Mouse (Mus musculus) midbrain, embryonic 12.5 days (tissue): ENCODE measurements around the gene Slc16a12. TPM values are rescaled to one million over a fixed set of nuclear protein-coding genes. Genes with fewer than 3 reads are reported as not detected.
"Not testable (repeated sequence)": the region's sequence is repeated elsewhere in the genome, so short reads cannot be mapped to it uniquely, and the experiment has no call there.

Source experiments
- ATAC-seq: fragments of 200-750 bp; cut with Nextera tagmentation; 2 replicates; pipeline ENCODE4 v1.8.0; 2017; ENCODE audit warnings: low read depth, moderate TSS enrichment, moderate library complexity; ENCODE audit not compliant: low FRiP score
- H3K27ac ChIP-seq: fragments of 300-500 bp; sonication (generic); replicated peaks from 2 replicates; pipeline ENCODE4 v1.5.1; 2016; ENCODE audit warnings: mild to moderate bottlenecking
- H3K27me3 ChIP-seq: fragments of 300-500 bp; sonication (generic); 2 replicates; pipeline ENCODE4 v1.6.1; 2016; ENCODE audit warnings: mild to moderate bottlenecking
- H3K36me3 ChIP-seq: fragments of 300-500 bp; sonication (generic); 2 replicates; pipeline ENCODE4 v1.6.1; 2016
- H3K4me1 ChIP-seq: fragments of 300-500 bp; sonication (generic); 2 replicates; pipeline ENCODE4 v1.6.1; 2016
- H3K4me2 ChIP-seq: fragments of 300-500 bp; sonication (generic); replicated peaks from 2 replicates; pipeline ENCODE4 v1.6.1; 2016; ENCODE audit warnings: mild to moderate bottlenecking, moderate library complexity
- H3K4me3 ChIP-seq: fragments of 300-500 bp; sonication (generic); 2 replicates; pipeline ENCODE4 v1.5.1; 2016; ENCODE audit warnings: mild to moderate bottlenecking
- H3K9ac ChIP-seq: fragments of 300-500 bp; sonication (generic); replicated peaks from 2 replicates; pipeline ENCODE4 v1.6.1; 2016; ENCODE audit warnings: mild to moderate bottlenecking, moderate library complexity
- H3K9me3 ChIP-seq: fragments of 300-500 bp; sonication (generic); 2 replicates; pipeline ENCODE4 v1.6.1; 2016; ENCODE audit warnings: mild to moderate bottlenecking
- WGBS: fragments of 180-500 bp; shearing (Covaris S2); methylation state at CpG from one replicate; pipeline ENCODE4 v1.1.7; 2016; 5-methylcytosine and 5-hydroxymethylcytosine counted together
- polyA plus RNA-seq: library from polyadenylated mRNA; unstranded; fragments of >200 nt; fragmentation: Nextera tagmentation; extraction: Ambion mirVana; gene quantifications from 2 replicates; pipeline ENCODE4 v1.2.1, GENCODE M21; 2016

The Slc16a12 gene
- polyA plus RNA-seq, 1 experiment from 2014 or later: 3.6 TPM

- 24% methylated on average over 2 of the region's 2 CpGs for WGBS
- no peaks in the 10 kb centered on the region for H3K36me3 ChIP-seq
- H3K27me3 ChIP-seq: no peaks in the 10 kb centered on the region
- H3K9me3 ChIP-seq: no peaks in the 10 kb centered on the region
- no peak overlapping the region for H3K9ac ChIP-seq
- H3K4me1 ChIP-seq: no peaks in the 10 kb centered on the region
- no peak overlapping the region for H3K4me3 ChIP-seq
- no peak overlapping the region for H3K4me2 ChIP-seq
- no peak overlapping the region for H3K27ac ChIP-seq
- peak; percentile 27; the same call in 1 of the 2 replicates for ATAC-seq
Observed at GRCm38 (mm10) chr19:34656511-34657298, 90.4 kb downstream of the Slc16a12 start.

DNA sequence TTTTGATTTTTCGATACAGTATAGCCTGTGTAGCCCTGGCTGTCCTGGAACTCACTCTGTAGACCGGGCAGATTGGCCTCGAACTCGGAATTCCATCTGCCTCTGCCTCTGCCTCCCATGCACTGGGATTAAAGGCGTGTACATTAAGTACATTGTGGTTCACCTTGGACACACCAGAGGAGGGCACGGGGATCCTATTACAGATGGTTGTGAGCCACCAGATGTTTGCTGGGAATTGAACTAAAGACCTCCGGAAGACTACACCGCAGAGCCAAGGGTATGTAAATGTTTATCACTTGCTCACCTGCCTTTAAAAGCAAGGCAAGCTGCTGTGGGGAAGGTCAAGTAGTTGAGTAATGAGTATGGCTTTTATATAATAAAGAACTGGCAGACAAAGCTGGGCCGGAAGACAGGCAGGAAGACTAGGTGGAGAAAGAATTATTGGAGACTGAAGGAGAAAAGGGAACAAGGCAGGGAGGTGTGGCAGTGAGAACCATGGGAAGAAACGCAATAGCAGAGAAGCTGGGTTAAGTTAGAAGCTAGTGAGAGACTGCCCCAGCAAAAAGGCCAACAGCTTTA lies 91.8 kb downstream of the Slc16a12 start:
- ATAC-seq: no peak
- no peaks in the 10 kb centered on the region for H3K4me1 ChIP-seq
- H3K9ac ChIP-seq: no peak overlapping the region
- 87% methylated on average over 10 of the region's 10 CpGs for WGBS
- H3K27me3 ChIP-seq: no peaks in the 10 kb centered on the region
- no peaks in the 10 kb centered on the region for H3K36me3 ChIP-seq
- no peak overlapping the region for H3K4me3 ChIP-seq
- H3K27ac ChIP-seq: no peak overlapping the region
- H3K9me3 ChIP-seq: no peaks in the 10 kb centered on the region
- no peak overlapping the region for H3K4me2 ChIP-seq

- Histone ChIP-seq H3K9ac (no peak overlapping the region), H3K27me3 (no peaks in the 10 kb centered on the region), H3K4me3 (no peak overlapping the region), H3K4me1 (no peaks in the 10 kb centered on the region), H3K4me2 (no peak overlapping the region), H3K36me3 (no peaks in the 10 kb centered on the region), H3K27ac (no peak overlapping the region), H3K9me3 (no peaks in the 10 kb centered on the region)
- ATAC-seq: no peak
- 91% methylated on average over 6 of the region's 6 CpGs for WGBS
Observed at GRCm38 (mm10) chr19:34650997-34651396, 96.1 kb downstream of the Slc16a12 start.

DNA sequence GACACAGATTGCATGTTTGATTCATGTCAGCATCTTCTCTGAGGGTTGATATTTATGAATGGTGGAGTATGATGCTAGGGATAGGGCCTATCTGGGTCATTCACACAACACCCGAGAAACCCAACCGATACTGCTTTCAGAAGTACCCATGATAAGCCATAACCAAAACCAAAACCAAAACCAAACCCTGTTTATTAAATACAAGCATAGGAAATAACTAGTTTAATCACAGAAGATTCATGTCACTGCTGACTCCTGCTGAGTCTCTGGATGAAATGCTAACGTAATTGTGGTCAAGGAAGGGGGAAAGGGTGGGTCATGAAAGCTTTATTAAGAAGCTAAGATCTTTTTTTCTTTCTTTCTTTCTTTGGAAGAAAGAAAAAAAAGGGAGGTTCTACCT lies 96.8 kb downstream of the Slc16a12 start:
- H3K4me2 ChIP-seq: no peak overlapping the region
- no peaks in the 10 kb centered on the region for H3K36me3 ChIP-seq
- H3K9ac ChIP-seq: no peak overlapping the region
- no peaks in the 10 kb centered on the region for H3K9me3 ChIP-seq
- WGBS: 88% methylated on average over 3 of the region's 3 CpGs
- no peaks in the 10 kb centered on the region for H3K27me3 ChIP-seq
- H3K4me1 ChIP-seq: no peaks in the 10 kb centered on the region
- ATAC-seq: no peak
- H3K27ac ChIP-seq: no peak overlapping the region
- H3K4me3 ChIP-seq: no peak overlapping the region

DNA sequence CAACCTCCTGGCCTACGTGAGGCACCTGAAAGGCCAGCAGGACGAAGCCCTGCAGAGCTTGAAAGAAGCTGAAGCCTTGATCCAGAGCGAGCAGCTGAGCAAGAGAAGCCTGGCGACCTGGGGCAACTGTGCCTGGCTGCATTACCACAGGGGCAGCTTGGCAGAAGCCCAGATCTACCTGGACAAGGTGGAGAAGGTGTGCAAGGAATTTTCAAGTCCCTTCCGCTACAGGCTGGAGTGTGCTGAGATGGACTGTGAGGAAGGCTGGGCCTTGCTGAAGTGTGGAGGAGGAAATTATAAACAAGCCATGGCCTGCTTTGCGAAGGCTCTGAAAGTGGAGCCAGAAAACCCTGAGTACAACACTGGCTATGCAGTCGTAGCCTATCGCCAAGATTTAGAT lies 99.5 kb downstream of the Slc16a12 start:
- WGBS: 81% methylated on average over 8 of the region's 8 CpGs
- H3K9me3 ChIP-seq, H3K36me3 ChIP-seq, H3K9ac ChIP-seq, ATAC-seq, H3K4me1 ChIP-seq, H3K4me3 ChIP-seq, H3K27me3 ChIP-seq, H3K4me2 ChIP-seq, H3K27ac ChIP-seq: not testable (repeated sequence)

- Histone ChIP-seq H3K27me3 (peaks cover 2% of the 10 kb centered on the region; the same call in 1 of the 2 replicates), H3K9ac (no peak overlapping the region), H3K9me3 (no peaks in the 10 kb centered on the region), H3K36me3 (no peaks in the 10 kb centered on the region), H3K4me2 (no peak overlapping the region), H3K4me1 (no peaks in the 10 kb centered on the region), H3K4me3 (no peak overlapping the region), H3K27ac (no peak overlapping the region)
- ATAC-seq: no peak
- WGBS: 77% methylated on average over 5 of the region's 5 CpGs
Observed at GRCm38 (mm10) chr19:34642616-34643015, 104.5 kb downstream of the Slc16a12 start.

GRCm38 (mm10) chr19:34640623-34641022 lies 106.5 kb downstream of the Slc16a12 start, which contains the start of the genes Ifit1bl2 and Ifit1:
TSS of gene Ifit1bl2 (minus strand) at chr19:34640743.
TSS of gene Ifit1 (plus strand) at chr19:34640871.
- Histone ChIP-seq H3K4me1 (no peaks in the 10 kb centered on the region), H3K4me3 (no peak within 1 kb of the TSS), H3K27me3 (peaks cover 3% of the 10 kb centered on the region; the same call in 1 of the 2 replicates), H3K4me2 (no peak within 1 kb of the TSS), H3K9ac (no peak within 1 kb of the TSS), H3K36me3 (no peaks in the 10 kb centered on the region), H3K27ac (no peak within 1 kb of the TSS), H3K9me3 (no peaks in the 10 kb centered on the region)
- 60% methylated on average over 4 of the region's 4 CpGs for WGBS
- no peak for ATAC-seq

- ATAC-seq: peak; percentile 70; the same call in 1 of the 2 replicates
- Histone ChIP-seq H3K4me1 (no peaks in the 10 kb centered on the region), H3K9ac (no peak overlapping the region)
Observed at GRCm38 (mm10) chr19:34636933-34637557, 110.0 kb downstream of the Slc16a12 start.

DNA sequence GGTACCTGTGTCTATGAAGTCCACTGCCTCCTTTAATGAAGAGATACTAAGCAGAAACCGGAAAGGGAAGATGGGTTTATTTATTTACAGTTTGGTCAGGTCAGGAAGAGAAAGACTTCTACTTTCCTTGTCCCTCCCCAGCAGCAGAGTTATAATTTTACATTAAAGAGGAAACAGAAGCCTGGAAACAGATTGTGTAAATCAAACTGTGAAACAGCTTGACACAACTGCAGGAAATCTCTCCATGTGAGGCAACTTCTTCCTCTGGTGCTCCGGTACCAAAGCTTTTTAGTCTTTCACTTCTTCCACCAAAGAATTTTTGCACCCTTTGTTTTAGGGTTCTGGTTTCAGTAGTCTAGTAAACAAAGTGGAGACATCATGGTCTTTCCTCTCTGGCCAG lies 113.6 kb downstream of the Slc16a12 start:
- no peaks in the 10 kb centered on the region for H3K4me1 ChIP-seq
- no peaks in the 10 kb centered on the region for H3K9me3 ChIP-seq
- no peak overlapping the region for H3K27ac ChIP-seq
- 90% methylated on average over 2 of the region's 2 CpGs for WGBS
- no peak overlapping the region for H3K9ac ChIP-seq
- no peak for ATAC-seq
- no peak overlapping the region for H3K4me2 ChIP-seq
- H3K27me3 ChIP-seq: peaks cover 3% of the 10 kb centered on the region; the same call in 1 of the 2 replicates
- H3K36me3 ChIP-seq: no peaks in the 10 kb centered on the region
- no peak overlapping the region for H3K4me3 ChIP-seq

More at GRCm38 (mm10) chr19:34636933-34637557, 110.0 kb downstream of the Slc16a12 start:
- H3K4me3 ChIP-seq: no peak overlapping the region
- 6% methylated on average over 3 of the region's 3 CpGs for WGBS
- H3K9me3 ChIP-seq: no peaks in the 10 kb centered on the region
- H3K27ac ChIP-seq: no peak overlapping the region
- peaks cover 3% of the 10 kb centered on the region; the same call in 1 of the 2 replicates for H3K27me3 ChIP-seq
- no peaks in the 10 kb centered on the region for H3K36me3 ChIP-seq
- H3K4me2 ChIP-seq: no peak overlapping the region

GRCm38 (mm10) chr19:34631487-34631886 lies 115.6 kb downstream of the Slc16a12 start:
- H3K27ac ChIP-seq: no peak overlapping the region
- no peak overlapping the region for H3K9ac ChIP-seq
- no peak for ATAC-seq
- H3K27me3 ChIP-seq: no peaks in the 10 kb centered on the region
- no peaks in the 10 kb centered on the region for H3K4me1 ChIP-seq
- H3K4me3 ChIP-seq: no peak overlapping the region
- H3K9me3 ChIP-seq: no peaks in the 10 kb centered on the region
- no peaks in the 10 kb centered on the region for H3K36me3 ChIP-seq
- H3K4me2 ChIP-seq: no peak overlapping the region

DNA sequence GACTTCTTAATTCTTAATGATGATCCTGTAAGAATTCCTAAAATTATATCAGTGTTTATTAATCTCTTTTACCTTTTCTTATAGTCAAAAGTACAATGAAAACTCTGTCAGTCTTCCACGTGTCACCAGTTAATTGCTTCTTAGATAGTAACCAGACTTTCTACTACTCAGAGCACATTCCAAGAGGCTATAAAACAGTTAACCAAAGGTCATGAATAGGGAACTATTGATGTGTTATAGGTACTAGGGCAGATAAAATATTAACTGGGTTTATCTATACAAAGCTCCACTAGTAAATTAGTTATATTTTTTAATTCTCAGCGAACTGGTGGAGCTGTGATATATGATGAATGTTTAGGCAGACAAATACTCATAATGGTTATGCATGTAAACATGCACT lies 119.6 kb downstream of the Slc16a12 start:
- H3K9me3 ChIP-seq: no peaks in the 10 kb centered on the region
- WGBS: 78% methylated on average over 2 of the region's 2 CpGs
- no peaks in the 10 kb centered on the region for H3K4me1 ChIP-seq
- H3K27me3 ChIP-seq: no peaks in the 10 kb centered on the region
- H3K4me3 ChIP-seq: no peak overlapping the region
- no peak overlapping the region for H3K27ac ChIP-seq
- no peak overlapping the region for H3K4me2 ChIP-seq
- no peak for ATAC-seq
- H3K9ac ChIP-seq: no peak overlapping the region
- H3K36me3 ChIP-seq: no peaks in the 10 kb centered on the region

DNA sequence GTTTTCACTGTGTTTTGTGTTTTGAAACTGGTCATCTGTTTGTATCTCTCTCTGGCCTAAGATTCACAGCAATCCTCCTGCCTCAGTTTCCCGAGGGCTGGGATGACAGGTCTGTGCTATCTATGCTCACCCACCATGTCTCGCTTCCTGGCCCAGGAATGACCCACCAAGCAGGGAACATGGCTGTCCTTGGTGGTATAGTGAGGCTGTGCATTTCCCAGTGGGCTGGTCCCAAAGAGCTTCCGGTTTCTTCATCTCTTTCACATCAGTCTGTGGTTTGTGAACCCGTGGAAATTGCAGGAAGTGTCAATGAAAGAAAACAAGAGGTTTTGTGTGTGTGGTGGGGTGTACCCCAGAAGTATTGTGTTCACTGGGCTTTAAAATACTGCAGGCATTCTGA lies 122.4 kb downstream of the Slc16a12 start:
- Histone ChIP-seq H3K27me3 (no peaks in the 10 kb centered on the region), H3K9ac (no peak overlapping the region), H3K4me2 (no peak overlapping the region), H3K36me3 (no peaks in the 10 kb centered on the region), H3K4me1 (no peaks in the 10 kb centered on the region), H3K4me3 (no peak overlapping the region), H3K27ac (no peak overlapping the region), H3K9me3 (no peaks in the 10 kb centered on the region)
- ATAC-seq: no peak
- 84% methylated on average over 4 of the region's 4 CpGs for WGBS
